Mouse (Mus musculus): ENCODE measurements at regions not wholly inside any gene's neighbourhood (a gene's known extent, or its start where the extent isn't known, plus 50 kb on each side); places are given as distances from the start of the nearest gene placed in this dataset.
A peak's percentile ranks its signal among the peaks of the same experiment; 100 is the strongest.

GRCm38 (mm10) chr3:18892813-18893212 lies 735.7 kb downstream of the 1700064H15Rik start:
- no peak for ATAC-seq (ENCODE audit: insufficient number of reproducible peaks, low FRiP score, low TSS enrichment)

GRCm38 (mm10) chr3:18905769-18906168 lies 722.7 kb downstream of the 1700064H15Rik start:
- ATAC-seq (ENCODE audit: insufficient number of reproducible peaks, low FRiP score, low TSS enrichment): peak; percentile 31; the same call in 1 of the 2 replicates

- ATAC-seq (ENCODE audit: insufficient number of reproducible peaks, low FRiP score, low TSS enrichment): no peak
Measured at GRCm38 (mm10) chr3:18906210-18906609, 722.3 kb downstream of the 1700064H15Rik start.

GRCm38 (mm10) chr3:18908737-18909136 lies 719.7 kb downstream of the 1700064H15Rik start:
- ATAC-seq (ENCODE audit: insufficient number of reproducible peaks, low FRiP score, low TSS enrichment): no peak

- no peak for ATAC-seq (ENCODE audit: insufficient number of reproducible peaks, low FRiP score, low TSS enrichment)
Measured at GRCm38 (mm10) chr3:18928401-18929104, 699.9 kb downstream of the 1700064H15Rik start.

GRCm38 (mm10) chr3:18929105-18929492 lies 699.4 kb downstream of the 1700064H15Rik start:
- no peak for ATAC-seq (ENCODE audit: insufficient number of reproducible peaks, low FRiP score, low TSS enrichment)

- ATAC-seq (ENCODE audit: insufficient number of reproducible peaks, low FRiP score, low TSS enrichment): no peak
Measured at GRCm38 (mm10) chr3:18932983-18933726, 695.3 kb downstream of the 1700064H15Rik start.

- ATAC-seq (ENCODE audit: insufficient number of reproducible peaks, low FRiP score, low TSS enrichment): no peak
Measured at GRCm38 (mm10) chr3:18934891-18935290, 693.6 kb downstream of the 1700064H15Rik start.

GRCm38 (mm10) chr3:18937333-18938122 lies 690.9 kb downstream of the 1700064H15Rik start:
- ATAC-seq (ENCODE audit: insufficient number of reproducible peaks, low FRiP score, low TSS enrichment): no peak

GRCm38 (mm10) chr3:18941301-18942177 lies 686.9 kb downstream of the 1700064H15Rik start:
- no peak for ATAC-seq (ENCODE audit: insufficient number of reproducible peaks, low FRiP score, low TSS enrichment)

- no peak for ATAC-seq (ENCODE audit: insufficient number of reproducible peaks, low FRiP score, low TSS enrichment)
Measured at GRCm38 (mm10) chr3:18960341-18960740, 668.1 kb downstream of the 1700064H15Rik start.

- ATAC-seq (ENCODE audit: insufficient number of reproducible peaks, low FRiP score, low TSS enrichment): no peak
Measured at GRCm38 (mm10) chr3:18988662-18989061, 639.8 kb downstream of the 1700064H15Rik start.

- peak; percentile 91 for ATAC-seq (ENCODE audit: insufficient number of reproducible peaks, low FRiP score, low TSS enrichment)
Measured at GRCm38 (mm10) chr3:18989577-18990240, 638.8 kb downstream of the 1700064H15Rik start.

- no peak for ATAC-seq (ENCODE audit: insufficient number of reproducible peaks, low FRiP score, low TSS enrichment)
Measured at GRCm38 (mm10) chr3:19000179-19000578, 628.3 kb downstream of the 1700064H15Rik start.

- no peak for ATAC-seq (ENCODE audit: insufficient number of reproducible peaks, low FRiP score, low TSS enrichment)
Measured at GRCm38 (mm10) chr3:19002056-19002455, 626.4 kb downstream of the 1700064H15Rik start.

GRCm38 (mm10) chr3:19004792-19005191 lies 623.7 kb downstream of the 1700064H15Rik start:
- ATAC-seq (ENCODE audit: insufficient number of reproducible peaks, low FRiP score, low TSS enrichment): no peak

GRCm38 (mm10) chr3:19044566-19044965 lies 583.9 kb downstream of the 1700064H15Rik start:
- no peak for ATAC-seq (ENCODE audit: insufficient number of reproducible peaks, low FRiP score, low TSS enrichment)

- no peak for ATAC-seq (ENCODE audit: insufficient number of reproducible peaks, low FRiP score, low TSS enrichment)
Measured at GRCm38 (mm10) chr3:19045933-19046332, 582.5 kb downstream of the 1700064H15Rik start.

GRCm38 (mm10) chr3:19046610-19047009 lies 581.9 kb downstream of the 1700064H15Rik start:
- ATAC-seq (ENCODE audit: insufficient number of reproducible peaks, low FRiP score, low TSS enrichment): no peak
